Mouse (Mus musculus): ENCODE measurements around the gene Col6a6. TPM values are rescaled to one million over a fixed set of nuclear protein-coding genes. Genes with fewer than 3 reads are reported as not detected.
A peak's percentile ranks its signal among the peaks of the same experiment; 100 is the strongest.

Gene Col6a6
- polyA plus RNA-seq, 1 experiment from 2014 or later: 0.15 TPM

DNA sequence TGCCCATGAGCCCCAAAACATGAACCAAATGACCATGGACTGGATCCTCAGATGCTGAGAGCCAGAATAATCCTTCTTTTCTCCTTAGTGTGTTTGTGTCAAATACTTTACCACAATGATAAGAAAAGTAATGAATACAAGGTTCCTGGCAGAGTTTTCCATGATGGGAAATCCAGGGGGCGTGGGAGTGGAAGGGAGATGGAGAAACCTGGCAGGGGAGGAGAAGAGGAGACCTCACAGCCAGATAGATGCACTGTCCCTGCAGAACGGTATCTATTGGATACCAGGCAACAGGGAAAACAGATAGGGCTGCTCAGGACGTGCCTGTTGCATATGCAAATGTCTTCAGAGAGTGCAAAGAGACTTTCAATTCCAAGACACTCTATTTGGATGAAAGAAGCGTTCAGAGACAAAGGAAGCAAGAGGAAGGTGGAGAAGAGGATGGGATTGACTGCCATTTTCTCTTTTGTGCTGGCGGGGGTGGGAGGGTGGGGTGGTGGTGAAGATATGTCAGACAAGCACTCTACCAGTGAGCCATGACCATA, 108.0 kb downstream of the Col6a6 start:
- no peaks in the 10 kb centered on the region for H3K4me1 ChIP-seq
- H3K36me3 ChIP-seq (replicated peaks): no peaks in the 10 kb centered on the region
- 40% methylated on average over 5 of the region's 5 CpGs for WGBS

DNA sequence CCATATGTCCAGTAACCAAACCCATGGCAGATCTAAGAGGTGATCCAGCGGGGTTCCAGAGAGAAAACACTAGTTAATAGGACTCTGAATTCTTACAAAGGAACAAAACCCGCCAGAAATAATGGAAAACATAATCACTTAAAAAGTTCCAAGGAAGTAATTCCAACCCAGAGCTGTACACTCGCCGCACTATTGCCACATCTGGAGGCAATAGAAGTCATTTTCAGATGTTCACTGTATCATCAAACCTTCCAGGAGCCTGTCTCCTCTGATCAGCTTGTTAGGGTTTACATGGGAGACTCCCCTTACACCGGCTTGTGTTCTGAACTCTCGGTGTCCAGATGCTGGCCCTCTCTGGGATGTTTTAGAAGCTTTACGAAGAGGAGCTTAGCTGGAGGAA, 108.6 kb downstream of the Col6a6 start:
- Histone ChIP-seq H3K9ac (no peak overlapping the region), H3K27ac (no peak overlapping the region), H3K36me3 (replicated peaks) (no peaks in the 10 kb centered on the region), H3K27me3 (replicated peaks) (no peaks in the 10 kb centered on the region), H3K9me3 (no peaks in the 10 kb centered on the region), H3K4me2 (no peak overlapping the region), H3K4me1 (no peaks in the 10 kb centered on the region), H3K4me3 (no peak overlapping the region)
- no peak for ATAC-seq (replicated peaks)
- 75% methylated on average over 7 of the region's 7 CpGs for WGBS

More for the DNA sequence above, 108.0 kb downstream of the Col6a6 start:
- Histone ChIP-seq H3K4me3 (no peak overlapping the region), H3K4me2 (no peak overlapping the region), H3K9ac (no peak overlapping the region), H3K27me3 (replicated peaks) (no peaks in the 10 kb centered on the region), H3K27ac (no peak overlapping the region), H3K9me3 (no peaks in the 10 kb centered on the region)
- no peak for ATAC-seq (replicated peaks)

DNA sequence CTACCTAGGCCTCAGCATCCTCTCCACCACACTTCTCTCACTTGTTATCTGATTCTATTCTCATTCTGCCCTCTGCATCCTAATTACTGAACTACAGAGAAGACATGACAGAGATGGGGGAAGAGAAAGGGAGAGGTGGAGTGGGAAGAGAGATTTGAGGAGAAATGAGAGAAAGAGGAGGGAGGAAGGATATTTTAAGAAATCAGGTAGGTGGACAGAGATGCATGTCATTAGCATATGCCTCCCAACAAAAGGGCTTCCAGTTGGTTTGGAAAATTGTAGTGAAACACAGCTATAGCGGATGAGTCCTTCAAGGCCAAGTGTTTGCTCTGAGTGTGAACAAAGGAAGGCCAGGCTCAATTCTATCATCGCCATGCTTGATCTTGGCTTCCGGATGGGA, 115.9 kb downstream of the Col6a6 start:
- Histone ChIP-seq H3K4me3 (no peak overlapping the region), H3K4me2 (no peak overlapping the region), H3K4me1 (no peaks in the 10 kb centered on the region), H3K9ac (no peak overlapping the region), H3K36me3 (replicated peaks) (no peaks in the 10 kb centered on the region), H3K9me3 (no peaks in the 10 kb centered on the region), H3K27ac (no peak overlapping the region), H3K27me3 (replicated peaks) (no peaks in the 10 kb centered on the region)
- 91% methylated on average over 3 of the region's 3 CpGs for WGBS
- ATAC-seq (replicated peaks): no peak

GRCm38 (mm10) chr9:105705011-105705410, 122.9 kb downstream of the Col6a6 start:
- 97% methylated on average over 1 of the region's 1 CpGs for WGBS

GRCm38 (mm10) chr9:105704226-105704932, 123.6 kb downstream of the Col6a6 start:
- Histone ChIP-seq H3K9ac (no peak overlapping the region), H3K4me1 (no peaks in the 10 kb centered on the region), H3K27ac (no peak overlapping the region), H3K4me3 (no peak overlapping the region), H3K36me3 (replicated peaks) (no peaks in the 10 kb centered on the region), H3K27me3 (replicated peaks) (no peaks in the 10 kb centered on the region), H3K9me3 (no peaks in the 10 kb centered on the region), H3K4me2 (no peak overlapping the region)
- ATAC-seq (replicated peaks): no peak
- 89% methylated on average over 16 of the region's 16 CpGs for WGBS

More at GRCm38 (mm10) chr9:105705011-105705410, 122.9 kb downstream of the Col6a6 start:
- Histone ChIP-seq H3K9ac (no peak overlapping the region), H3K27me3 (replicated peaks) (no peaks in the 10 kb centered on the region), H3K4me2 (no peak overlapping the region), H3K4me1 (no peaks in the 10 kb centered on the region), H3K36me3 (replicated peaks) (no peaks in the 10 kb centered on the region), H3K9me3 (no peaks in the 10 kb centered on the region), H3K4me3 (no peak overlapping the region), H3K27ac (no peak overlapping the region)
- ATAC-seq (replicated peaks): no peak

DNA sequence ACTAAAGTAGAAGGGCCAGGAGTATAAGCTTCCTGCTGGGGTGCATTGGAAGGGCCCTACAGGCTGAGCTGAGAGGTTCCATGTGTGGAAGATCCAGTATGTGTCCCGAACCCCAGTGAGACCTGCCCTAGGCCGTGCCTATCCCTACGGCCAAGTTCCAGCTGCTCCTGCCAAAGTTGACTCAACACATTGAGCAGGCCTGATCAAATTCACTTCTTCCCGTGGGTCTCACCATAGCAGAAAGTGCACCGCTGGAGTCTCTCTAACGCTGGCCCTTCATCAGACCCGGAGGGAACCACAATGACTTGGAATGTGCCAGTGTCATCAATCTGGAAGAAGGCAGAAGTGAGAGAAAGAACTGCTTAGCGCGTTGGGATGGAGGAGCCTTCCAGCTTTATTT, 126.0 kb downstream of the Col6a6 start:
- ATAC-seq (replicated peaks): no peak
- Histone ChIP-seq H3K4me2 (no peak overlapping the region), H3K27ac (no peak overlapping the region), H3K27me3 (replicated peaks) (no peaks in the 10 kb centered on the region), H3K4me1 (no peaks in the 10 kb centered on the region), H3K9ac (no peak overlapping the region), H3K4me3 (no peak overlapping the region), H3K9me3 (no peaks in the 10 kb centered on the region), H3K36me3 (replicated peaks) (no peaks in the 10 kb centered on the region)
- 74% methylated on average over 9 of the region's 9 CpGs for WGBS

- H3K9ac ChIP-seq: no peak overlapping the region
- ATAC-seq (replicated peaks): no peak
- no peaks in the 10 kb centered on the region for H3K27me3 ChIP-seq (replicated peaks)
- H3K4me3 ChIP-seq: no peak overlapping the region
- H3K4me1 ChIP-seq: no peaks in the 10 kb centered on the region
- no peak overlapping the region for H3K4me2 ChIP-seq
- H3K36me3 ChIP-seq (replicated peaks): no peaks in the 10 kb centered on the region
- H3K9me3 ChIP-seq: no peaks in the 10 kb centered on the region
- H3K27ac ChIP-seq: no peak overlapping the region
- 88% methylated on average over 6 of the region's 6 CpGs for WGBS
Observed at GRCm38 (mm10) chr9:105700702-105701101, 127.3 kb downstream of the Col6a6 start.

- Histone ChIP-seq H3K4me3 (no peak overlapping the region), H3K36me3 (replicated peaks) (no peaks in the 10 kb centered on the region), H3K4me2 (no peak overlapping the region), H3K4me1 (peaks cover 11% of the 10 kb centered on the region), H3K27ac (no peak overlapping the region), H3K9ac (no peak overlapping the region), H3K9me3 (no peaks in the 10 kb centered on the region), H3K27me3 (replicated peaks) (no peaks in the 10 kb centered on the region)
- ATAC-seq (replicated peaks): no peak
- WGBS: 80% methylated on average over 9 of the region's 9 CpGs
Observed at GRCm38 (mm10) chr9:105697764-105698396, 130.1 kb downstream of the Col6a6 start.

- H3K9ac ChIP-seq: no peak overlapping the region
- no peaks in the 10 kb centered on the region for H3K9me3 ChIP-seq
- no peak for ATAC-seq (replicated peaks)
- H3K4me2 ChIP-seq: no peak overlapping the region
- peaks cover 15% of the 10 kb centered on the region for H3K4me1 ChIP-seq
- 85% methylated on average over 7 of the region's 7 CpGs for WGBS
- no peak overlapping the region for H3K4me3 ChIP-seq
- H3K27ac ChIP-seq: no peak overlapping the region
- no peaks in the 10 kb centered on the region for H3K36me3 ChIP-seq (replicated peaks)
- no peaks in the 10 kb centered on the region for H3K27me3 ChIP-seq (replicated peaks)
Observed at GRCm38 (mm10) chr9:105696818-105697564, 131.0 kb downstream of the Col6a6 start.

DNA sequence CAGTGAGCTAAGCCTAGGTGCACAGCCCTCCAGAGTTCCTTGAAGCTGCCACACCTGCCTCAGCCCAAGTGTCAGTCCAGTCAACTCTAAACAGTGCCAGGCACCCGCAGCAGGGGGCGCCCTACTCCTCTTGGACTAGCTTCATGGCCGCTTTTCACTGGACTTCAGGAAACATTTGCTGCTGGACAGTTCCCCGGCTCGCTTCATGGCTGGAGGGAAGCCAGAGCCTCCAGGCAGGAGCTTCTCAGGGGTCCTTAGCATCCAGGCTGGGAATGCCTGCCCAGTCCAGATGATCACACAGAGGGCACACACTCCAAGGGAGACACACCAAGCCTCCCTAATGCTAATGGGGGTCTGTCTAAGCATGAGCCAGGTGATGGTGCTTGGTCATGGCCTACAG, 134.1 kb downstream of the Col6a6 start:
- H3K4me3 ChIP-seq: no peak overlapping the region
- no peaks in the 10 kb centered on the region for H3K27me3 ChIP-seq (replicated peaks)
- WGBS: 6% methylated on average over 5 of the region's 5 CpGs
- no peaks in the 10 kb centered on the region for H3K9me3 ChIP-seq
- ATAC-seq (replicated peaks): no peak
- H3K4me2 ChIP-seq: no peak overlapping the region
- no peaks in the 10 kb centered on the region for H3K36me3 ChIP-seq (replicated peaks)
- H3K9ac ChIP-seq: no peak overlapping the region
- H3K27ac ChIP-seq: peak overlapping the region; percentile 59; the same call in 1 of the 2 replicates
- H3K4me1 ChIP-seq: peaks cover 15% of the 10 kb centered on the region

GRCm38 (mm10) chr9:105693056-105693455, 134.9 kb downstream of the Col6a6 start:
- Histone ChIP-seq H3K4me3 (no peak overlapping the region), H3K27ac (peak overlapping the region; percentile 59; the same call in 1 of the 2 replicates), H3K9me3 (no peaks in the 10 kb centered on the region), H3K27me3 (replicated peaks) (no peaks in the 10 kb centered on the region), H3K36me3 (replicated peaks) (no peaks in the 10 kb centered on the region), H3K4me2 (no peak overlapping the region), H3K9ac (no peak overlapping the region), H3K4me1 (peaks cover 15% of the 10 kb centered on the region)
- ATAC-seq (replicated peaks): no peak
- 69% methylated on average over 9 of the region's 9 CpGs for WGBS

- Histone ChIP-seq H3K9ac (no peak overlapping the region), H3K4me3 (no peak overlapping the region), H3K9me3 (no peaks in the 10 kb centered on the region), H3K4me2 (no peak overlapping the region), H3K4me1 (peaks cover 15% of the 10 kb centered on the region), H3K27ac (0 out of 2 replicates have a peak overlapping the region, but pooled peaks have one; percentile 59), H3K36me3 (replicated peaks) (no peaks in the 10 kb centered on the region; the same call in 1 of the 2 replicates), H3K27me3 (replicated peaks) (no peaks in the 10 kb centered on the region)
- ATAC-seq (replicated peaks): no peak
- 91% methylated on average over 14 of the region's 14 CpGs for WGBS
Observed at GRCm38 (mm10) chr9:105692472-105692871, 135.5 kb downstream of the Col6a6 start.

All from midbrain, embryonic 15.5 days (tissue).